Mouse (Mus musculus): ENCODE data around the gene Dixdc1. TPM values are rescaled to one million over a fixed set of nuclear protein-coding genes. Genes with fewer than 3 reads are reported as not detected.
A peak's percentile ranks its signal among the peaks of the same experiment; 100 is the strongest.
"Not testable (repeated sequence)": the region's sequence is repeated elsewhere in the genome, so short reads cannot be mapped to it uniquely, and the experiment has no call there.

The Dixdc1 gene
- polyA plus RNA-seq, 1 experiment from 2014 or later: 29.9 TPM

GRCm38 (mm10) chr9:50659392-50660217 is 79.7 kb downstream of the Dixdc1 start, which contains the start of gene Dlat:
TSS of gene Dlat (minus strand) at chr9:50659780.
- ATAC-seq (ENCODE audit: low FRiP score, low read depth): peak; percentile 89

DNA sequence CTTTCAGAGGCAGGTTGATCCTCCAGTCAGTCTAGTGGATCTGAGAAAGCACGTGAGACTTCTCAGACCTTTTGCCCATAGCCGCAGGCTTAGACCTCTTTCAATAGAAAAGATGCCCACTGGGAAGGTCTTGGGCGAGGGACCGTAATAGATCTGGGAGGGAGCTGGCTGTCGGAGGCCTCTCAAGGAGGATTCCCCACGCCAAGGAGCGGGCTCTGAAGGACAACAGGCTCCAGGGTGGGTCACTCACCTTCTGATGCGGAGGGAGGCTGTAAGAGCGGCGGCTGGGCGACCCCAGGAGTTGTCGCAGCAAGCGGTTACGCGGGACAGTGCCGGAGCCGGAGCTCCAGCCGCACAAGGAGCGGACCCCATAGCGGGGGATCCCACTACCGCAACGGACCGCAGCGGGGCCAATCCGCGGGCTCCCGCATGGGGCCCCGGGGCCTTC is 80.4 kb downstream of the Dixdc1 start:
- no peaks in the 10 kb centered on the region for H3K27me3 ChIP-seq (replicated peaks)
- peaks cover 25% of the 10 kb centered on the region for H3K36me3 ChIP-seq
- H3K4me2 ChIP-seq (replicated peaks): peak overlapping the region; percentile 68
- WGBS: 0% methylated on average over 28 of the region's 28 CpGs
- peak overlapping the region; percentile 53 for H3K27ac ChIP-seq
- H3K4me1 ChIP-seq: peaks cover 8% of the 10 kb centered on the region
- H3K9me3 ChIP-seq: no peaks in the 10 kb centered on the region
- no peak for ATAC-seq (ENCODE audit: low FRiP score, low read depth)
- peak overlapping the region; percentile 92 for H3K4me3 ChIP-seq
- peak overlapping the region; percentile 90 for H3K9ac ChIP-seq

More at GRCm38 (mm10) chr9:50659392-50660217, 79.7 kb downstream of the Dixdc1 start, which contains the start of gene Dlat:
- peak within 1 kb of the TSS; percentile 92 for H3K4me3 ChIP-seq
- peak within 1 kb of the TSS; percentile 90 for H3K9ac ChIP-seq
- no peaks in the 10 kb centered on the region for H3K9me3 ChIP-seq
- H3K36me3 ChIP-seq: peaks cover 20% of the 10 kb centered on the region
- under 1% methylated on average over 63 of the region's 63 CpGs for WGBS
- peaks cover 8% of the 10 kb centered on the region for H3K4me1 ChIP-seq
- no peaks in the 10 kb centered on the region for H3K27me3 ChIP-seq (replicated peaks)
- H3K27ac ChIP-seq: peak within 1 kb of the TSS; percentile 53
- peak within 1 kb of the TSS; percentile 68 for H3K4me2 ChIP-seq (replicated peaks)

GRCm38 (mm10) chr9:50658391-50658790 is 80.9 kb downstream of the Dixdc1 start:
- WGBS: 32% methylated on average over 5 of the region's 5 CpGs
- H3K36me3 ChIP-seq: peaks cover 30% of the 10 kb centered on the region
- no peaks in the 10 kb centered on the region for H3K9me3 ChIP-seq
- peaks cover 8% of the 10 kb centered on the region for H3K4me1 ChIP-seq
- no peak for ATAC-seq (ENCODE audit: low FRiP score, low read depth)
- H3K9ac ChIP-seq: peak overlapping the region; percentile 90
- peak overlapping the region; percentile 92 for H3K4me3 ChIP-seq
- no peaks in the 10 kb centered on the region for H3K27me3 ChIP-seq (replicated peaks)
- no peak overlapping the region for H3K27ac ChIP-seq
- peak overlapping the region; percentile 68 for H3K4me2 ChIP-seq (replicated peaks)

GRCm38 (mm10) chr9:50650503-50650902 is 88.8 kb downstream of the Dixdc1 start:
- Histone ChIP-seq H3K27me3 (replicated peaks) (no peaks in the 10 kb centered on the region), H3K9me3 (no peaks in the 10 kb centered on the region), H3K4me3 (no peak overlapping the region), H3K36me3 (peaks cover 89% of the 10 kb centered on the region), H3K27ac (no peak overlapping the region), H3K4me2 (replicated peaks) (no peak overlapping the region), H3K9ac (no peak overlapping the region), H3K4me1 (no peaks in the 10 kb centered on the region)
- WGBS: 95% methylated on average over 10 of the region's 10 CpGs
- ATAC-seq (ENCODE audit: low FRiP score, low read depth): no peak

DNA sequence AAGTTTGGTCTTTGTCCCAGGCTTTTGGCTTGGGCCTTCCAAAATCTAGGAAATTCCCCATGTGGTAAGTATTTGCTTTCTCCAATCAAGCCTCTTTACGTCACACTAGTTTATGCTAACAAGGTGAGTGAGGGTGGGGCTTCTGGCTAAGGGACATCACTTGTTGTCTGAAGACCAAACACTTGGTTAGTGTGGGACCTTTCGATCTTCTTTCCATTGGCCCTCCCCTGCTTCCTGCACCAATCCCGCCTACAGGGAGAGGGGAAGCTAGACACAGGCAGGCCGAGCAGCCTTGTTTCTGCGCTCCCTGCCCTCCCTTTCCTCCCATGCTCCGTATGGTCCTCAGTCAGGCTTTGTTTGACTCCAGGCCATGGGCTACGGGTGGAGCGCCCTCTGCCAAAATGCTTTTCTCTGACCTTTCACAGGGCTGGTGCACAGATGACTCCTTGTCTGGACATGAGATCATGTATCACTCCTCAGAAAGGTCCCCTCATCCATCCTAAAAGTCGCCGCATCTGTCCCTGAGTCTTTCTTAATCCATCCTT is 92.4 kb downstream of the Dixdc1 start:
- Histone ChIP-seq H3K4me3 (no peak overlapping the region), H3K4me2 (replicated peaks) (no peak overlapping the region), H3K9ac (no peak overlapping the region), H3K9me3 (no peaks in the 10 kb centered on the region), H3K4me1 (no peaks in the 10 kb centered on the region), H3K27me3 (replicated peaks) (no peaks in the 10 kb centered on the region), H3K27ac (no peak overlapping the region), H3K36me3 (peaks cover 87% of the 10 kb centered on the region)
- ATAC-seq (ENCODE audit: low FRiP score, low read depth): no peak
- 81% methylated on average over 10 of the region's 10 CpGs for WGBS

DNA sequence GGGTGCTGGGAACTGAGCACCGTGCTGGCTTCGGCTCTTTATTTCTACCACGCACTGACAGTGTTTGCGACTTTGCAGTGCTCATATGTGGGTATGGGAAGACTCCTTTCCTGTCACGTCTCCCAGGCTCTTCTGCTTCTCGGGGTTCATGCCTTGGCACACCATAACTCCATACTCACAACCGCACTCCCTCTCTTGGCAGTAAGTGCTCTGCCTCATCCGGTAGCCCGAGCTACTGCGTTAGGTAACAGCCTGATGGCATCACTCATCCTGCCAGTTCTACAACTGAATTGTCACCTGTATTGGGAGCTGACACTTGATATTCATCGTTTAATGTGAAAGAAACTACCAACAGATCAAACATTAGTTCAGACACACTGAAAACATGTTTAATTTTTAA is 105.0 kb downstream of the Dixdc1 start:
- no peak overlapping the region for H3K4me2 ChIP-seq (replicated peaks)
- WGBS: 94% methylated on average over 11 of the region's 11 CpGs
- H3K9me3 ChIP-seq: no peaks in the 10 kb centered on the region
- ATAC-seq (ENCODE audit: low FRiP score, low read depth): no peak
- no peak overlapping the region for H3K27ac ChIP-seq
- H3K36me3 ChIP-seq: peaks cover 45% of the 10 kb centered on the region
- H3K27me3 ChIP-seq (replicated peaks): no peaks in the 10 kb centered on the region
- no peak overlapping the region for H3K9ac ChIP-seq
- H3K4me3 ChIP-seq: no peak overlapping the region
- no peaks in the 10 kb centered on the region for H3K4me1 ChIP-seq

GRCm38 (mm10) chr9:50633059-50633458 is 106.3 kb downstream of the Dixdc1 start:
- 67% methylated on average over 2 of the region's 2 CpGs for WGBS
- Histone ChIP-seq H3K4me2 (replicated peaks) (no peak overlapping the region), H3K36me3 (peaks cover 37% of the 10 kb centered on the region), H3K27me3 (replicated peaks) (no peaks in the 10 kb centered on the region), H3K9me3 (no peaks in the 10 kb centered on the region), H3K27ac (no peak overlapping the region), H3K4me1 (no peaks in the 10 kb centered on the region), H3K9ac (no peak overlapping the region), H3K4me3 (no peak overlapping the region)
- ATAC-seq (ENCODE audit: low FRiP score, low read depth): no peak

GRCm38 (mm10) chr9:50632016-50632688 is 107.2 kb downstream of the Dixdc1 start:
- H3K9ac ChIP-seq: no peak overlapping the region
- peaks cover 35% of the 10 kb centered on the region for H3K36me3 ChIP-seq
- H3K9me3 ChIP-seq: no peaks in the 10 kb centered on the region
- H3K4me3 ChIP-seq: no peak overlapping the region
- H3K27me3 ChIP-seq (replicated peaks): no peaks in the 10 kb centered on the region
- WGBS: 92% methylated on average over 6 of the region's 6 CpGs
- H3K4me1 ChIP-seq: no peaks in the 10 kb centered on the region
- H3K27ac ChIP-seq: no peak overlapping the region
- ATAC-seq (ENCODE audit: low FRiP score, low read depth): no peak
- H3K4me2 ChIP-seq (replicated peaks): no peak overlapping the region

DNA sequence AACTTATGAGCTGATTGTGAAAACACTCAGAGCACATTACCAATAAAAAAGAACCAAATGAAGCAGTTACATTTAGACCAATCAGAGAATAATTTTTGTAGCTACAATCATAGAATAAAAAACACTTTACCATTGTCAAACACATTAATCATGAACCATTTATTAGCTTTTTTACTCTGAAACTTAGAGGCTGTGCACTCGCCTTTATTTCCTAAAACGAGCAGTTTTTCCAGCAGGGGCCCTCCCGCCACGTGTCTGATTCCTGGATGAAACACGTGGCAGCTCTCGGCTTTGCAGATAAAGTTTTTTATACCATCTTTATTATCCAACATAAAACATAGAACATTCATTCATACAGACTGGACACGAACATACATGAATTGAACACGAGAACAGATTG is 108.4 kb downstream of the Dixdc1 start:
- H3K36me3 ChIP-seq: peaks cover 27% of the 10 kb centered on the region
- not testable (repeated sequence) for H3K4me2 ChIP-seq (replicated peaks); H3K27me3 ChIP-seq (replicated peaks); H3K27ac ChIP-seq; H3K9me3 ChIP-seq; H3K4me1 ChIP-seq; H3K9ac ChIP-seq; H3K4me3 ChIP-seq; ATAC-seq (ENCODE audit: low FRiP score, low read depth)
- WGBS: 91% methylated on average over 6 of the region's 8 CpGs

DNA sequence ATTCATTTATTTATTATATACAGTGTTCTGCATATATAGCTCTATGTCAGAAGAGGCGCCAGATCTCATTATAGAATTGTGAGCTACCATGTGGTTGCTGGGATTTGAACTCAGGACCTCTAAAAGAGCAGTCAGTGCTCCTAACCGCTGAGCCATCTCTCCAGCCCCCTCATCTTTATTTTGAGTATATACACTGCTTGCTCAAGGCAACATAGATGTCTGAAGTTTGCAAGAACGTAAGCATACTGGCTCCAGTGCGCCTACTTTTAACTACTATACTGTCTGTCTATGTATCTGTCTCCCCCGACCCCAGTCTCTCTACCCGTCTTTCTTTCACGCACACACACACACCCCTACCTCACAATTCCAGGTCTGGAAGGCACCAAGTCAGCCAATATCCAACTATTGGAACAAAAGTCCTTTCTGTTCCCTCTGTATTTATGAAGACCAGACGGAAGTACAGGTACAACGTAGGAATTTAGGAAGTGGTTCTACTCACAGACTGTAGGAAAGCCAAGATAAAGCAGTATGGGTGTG is 121.5 kb downstream of the Dixdc1 start:
- 65% methylated on average over 9 of the region's 9 CpGs for WGBS
- Histone ChIP-seq H3K4me3 (peak overlapping the region; percentile 99; the same call in 1 of the 2 replicates), H3K4me1 (peaks cover 13% of the 10 kb centered on the region), H3K36me3 (peaks cover 22% of the 10 kb centered on the region), H3K27ac (no peak overlapping the region), H3K27me3 (replicated peaks) (no peaks in the 10 kb centered on the region), H3K4me2 (replicated peaks) (peak overlapping the region; percentile 86), H3K9me3 (no peaks in the 10 kb centered on the region), H3K9ac (no peak overlapping the region)
- ATAC-seq (ENCODE audit: low FRiP score, low read depth): no peak

DNA sequence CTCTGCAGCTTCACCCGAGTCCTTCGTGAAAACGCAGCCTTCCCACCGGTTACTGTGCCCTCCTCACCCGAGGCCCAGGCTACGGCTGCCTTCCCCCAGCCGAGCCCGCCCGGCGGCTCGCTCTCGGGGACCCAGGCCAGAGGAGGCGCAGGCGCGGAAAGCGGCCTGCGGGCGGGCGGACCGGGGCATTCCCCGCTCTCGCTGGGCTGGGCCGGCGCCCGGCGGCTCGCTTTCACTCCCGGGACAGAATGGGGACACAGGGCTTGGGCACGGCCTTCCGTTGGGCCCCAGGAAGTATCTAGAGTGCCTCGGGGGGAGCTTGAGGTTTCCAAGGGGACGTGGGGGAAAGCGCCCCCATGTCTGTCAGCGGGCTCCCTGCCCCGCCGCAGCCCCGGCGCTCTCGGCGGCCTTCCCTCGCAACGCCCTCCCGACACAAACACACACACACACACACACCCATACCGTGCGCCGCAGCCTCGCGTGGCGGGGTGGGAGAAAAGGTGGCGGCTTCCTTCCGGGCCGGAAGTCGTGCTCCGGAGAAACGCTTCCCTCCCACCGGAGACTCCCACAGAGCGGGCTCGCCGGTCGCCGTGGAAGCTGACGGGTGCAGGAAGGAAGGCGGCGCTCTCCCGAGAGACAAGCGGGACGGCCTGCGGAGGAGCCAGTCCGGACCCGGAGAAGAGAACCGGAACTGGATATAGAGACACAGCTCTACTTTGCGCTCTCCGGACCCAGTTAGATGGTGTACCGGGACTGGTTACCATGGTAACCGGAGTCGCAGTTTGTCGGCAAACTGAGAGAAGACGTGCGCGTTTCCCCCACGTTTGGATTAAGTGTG is 122.3 kb downstream of the Dixdc1 start, which contains the start of the genes Pih1d2 and Nkapd1:
TSS of gene Pih1d2 (plus strand) at position 556 of the 838 bp plus-strand sequence.
TSS of gene Nkapd1 (minus strand) at position 699 of the 838 bp plus-strand sequence.
- Histone ChIP-seq H3K36me3 (peaks cover 30% of the 10 kb centered on the region), H3K27me3 (replicated peaks) (no peaks in the 10 kb centered on the region), H3K4me3 (peak within 1 kb of the TSS; percentile 99), H3K4me1 (peaks cover 13% of the 10 kb centered on the region), H3K9me3 (no peaks in the 10 kb centered on the region), H3K4me2 (replicated peaks) (peak within 1 kb of the TSS; percentile 86), H3K9ac (peak within 1 kb of the TSS; percentile 95), H3K27ac (peak within 1 kb of the TSS; percentile 85)
- ATAC-seq (ENCODE audit: low FRiP score, low read depth): peak; percentile 95
- WGBS: under 1% methylated on average over 81 of the region's 81 CpGs
